Mouse (Mus musculus): Measurements from ENCODE around the gene Dscaml1.

Gene Dscaml1

DNA sequence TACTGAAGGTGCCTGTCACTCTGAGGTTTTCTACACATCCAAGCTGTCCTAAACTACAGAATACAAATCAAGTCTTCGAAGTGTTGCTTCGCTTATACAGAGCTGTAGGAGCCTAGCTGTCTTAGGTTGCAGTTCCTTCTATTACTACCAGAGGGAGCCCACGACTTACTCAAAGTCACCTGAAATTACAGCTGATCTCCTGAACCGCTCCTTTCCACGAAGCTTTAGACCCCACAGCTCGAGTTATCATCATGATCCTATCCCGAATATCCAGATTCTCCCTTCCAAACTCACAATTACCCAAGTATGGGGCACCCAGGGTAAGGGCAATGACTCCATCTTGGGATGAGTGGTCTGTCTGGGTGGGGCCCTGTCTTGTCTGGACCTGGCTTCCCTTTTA is 14.6 kb upstream of the Dscaml1 start:
- DNase-seq (ENCODE audit: low spot score in 2 of 2): no peak

- peak; percentile 64 to 93 for DNase-seq (ENCODE audit: low spot score in 2 of 2)
These were observed 14.1 kb upstream of the Dscaml1 start for GRCm38 (mm10) chr9:45412287-45412686.

GRCm38 (mm10) chr9:45412700-45413477 is 13.5 kb upstream of the Dscaml1 start:
- DNase-seq (ENCODE audit: low spot score in 2 of 2): no peak

GRCm38 (mm10) chr9:45413478-45414140 is 12.8 kb upstream of the Dscaml1 start:
- DNase-seq (ENCODE audit: low spot score in 2 of 2): no peak

- DNase-seq (ENCODE audit: low spot score in 2 of 2): no peak
These were observed 10.5 kb upstream of the Dscaml1 start for GRCm38 (mm10) chr9:45415912-45416311.

GRCm38 (mm10) chr9:45417245-45417644 is 9.2 kb upstream of the Dscaml1 start:
- peak in 1 of 2 experiments; percentile 38 for DNase-seq (ENCODE audit: low spot score in 2 of 2)

DNA sequence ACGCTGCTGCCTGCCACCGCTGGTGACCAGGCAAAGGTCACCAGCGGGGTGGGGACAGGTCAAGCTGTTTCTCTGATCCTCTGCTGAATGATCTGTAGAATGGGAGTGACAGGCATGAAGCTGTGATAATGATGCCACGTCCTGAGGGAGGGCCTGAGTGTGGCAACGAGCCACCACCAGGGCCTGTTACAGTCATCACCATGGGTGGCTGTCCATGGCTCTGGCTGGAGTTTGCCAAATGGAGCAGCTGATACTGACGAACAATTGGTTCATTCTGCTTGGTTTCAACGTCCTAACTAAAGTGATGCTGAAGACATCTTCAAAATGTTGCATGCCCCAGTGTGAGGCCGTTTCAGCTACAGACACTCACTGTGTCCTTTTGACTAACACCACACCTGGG is 8.2 kb upstream of the Dscaml1 start:
- DNase-seq (ENCODE audit: low spot score in 2 of 2): no peak

DNA sequence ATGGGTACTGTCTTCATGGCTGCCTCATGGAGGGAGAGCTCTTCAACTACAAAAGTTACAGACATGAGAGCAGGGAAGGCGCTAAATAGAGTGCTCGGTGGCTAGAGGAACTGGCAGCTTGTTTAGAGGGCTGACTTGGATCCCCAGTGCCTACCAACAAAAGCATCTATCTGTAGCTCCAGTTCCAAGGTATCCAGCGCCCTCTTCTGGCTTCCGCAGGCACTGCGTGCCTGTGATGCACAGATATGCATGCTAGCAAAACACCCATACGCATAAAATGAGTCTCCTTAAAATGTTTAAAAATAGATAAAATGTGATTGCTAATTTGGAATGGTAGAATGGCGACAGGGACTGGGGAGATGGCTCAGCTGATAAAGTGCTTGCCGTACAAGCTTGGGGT is 5.2 kb upstream of the Dscaml1 start:
- no peak for DNase-seq (ENCODE audit: low spot score in 2 of 2)

GRCm38 (mm10) chr9:45422761-45423298 is 3.6 kb upstream of the Dscaml1 start:
- DNase-seq (ENCODE audit: low spot score in 2 of 2): no peak

DNA sequence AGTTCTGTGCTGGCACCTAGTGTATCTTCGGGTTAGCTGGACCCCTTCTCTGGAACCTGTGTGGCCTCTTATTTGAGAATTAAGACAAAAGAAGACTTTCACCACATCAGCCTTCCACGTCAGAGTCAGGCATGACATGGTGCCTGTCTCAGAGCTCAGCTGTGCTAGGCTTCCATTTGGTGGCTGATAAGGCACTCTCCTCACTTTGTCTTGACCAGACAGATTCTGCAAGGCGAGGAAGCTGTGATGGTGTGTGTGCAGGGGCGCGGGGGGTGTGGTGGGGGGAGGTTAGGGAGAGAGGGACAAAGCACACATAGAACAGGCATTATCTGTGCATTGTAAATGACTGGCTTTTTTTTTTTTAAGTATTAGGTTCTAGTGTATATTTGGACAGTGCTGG is 3.0 kb downstream of the Dscaml1 start:
- no peak for DNase-seq (ENCODE audit: low spot score in 2 of 2)

DNA sequence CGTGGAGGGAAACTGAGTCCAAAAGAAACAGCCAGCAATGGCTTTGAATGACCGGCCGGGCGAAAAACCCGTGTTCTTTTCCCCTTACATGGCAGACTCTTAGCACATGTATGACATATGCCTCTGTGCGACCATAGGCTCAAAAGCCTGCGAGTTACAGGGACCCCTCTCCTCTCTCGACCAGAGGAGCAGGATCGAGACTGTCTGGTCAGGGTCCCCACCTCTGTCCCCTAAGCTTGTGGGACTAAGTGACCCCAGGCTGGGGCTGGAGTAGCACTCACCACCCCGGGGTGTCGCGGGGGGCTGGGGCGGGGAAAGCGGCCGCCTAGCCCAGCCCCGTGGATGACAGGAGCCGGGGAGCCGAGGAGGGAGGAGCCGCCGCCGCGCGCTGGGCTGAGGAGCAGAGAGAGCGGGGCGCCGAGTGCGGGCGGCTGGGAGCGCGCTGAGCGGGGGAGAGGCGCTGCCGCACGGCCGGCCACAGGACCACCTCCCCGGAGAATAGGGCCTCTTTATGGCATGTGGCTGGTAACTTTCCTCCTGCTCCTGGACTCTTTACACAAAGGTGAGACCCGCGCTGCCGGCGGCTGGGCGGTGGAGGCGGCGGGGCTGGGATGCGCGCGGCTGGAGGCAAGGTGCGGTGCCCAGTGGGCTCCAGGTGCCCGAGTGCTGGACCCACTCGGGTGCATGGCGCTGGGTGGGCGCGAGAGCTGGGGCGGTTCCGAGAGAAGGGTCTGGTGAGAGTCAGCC is 3.7 kb downstream of the Dscaml1 start:
- DNase-seq (ENCODE audit: low spot score in 2 of 2): no peak

- DNase-seq (ENCODE audit: low spot score in 2 of 2): no peak
These were observed 4.2 kb downstream of the Dscaml1 start for GRCm38 (mm10) chr9:45430698-45430959.

DNA sequence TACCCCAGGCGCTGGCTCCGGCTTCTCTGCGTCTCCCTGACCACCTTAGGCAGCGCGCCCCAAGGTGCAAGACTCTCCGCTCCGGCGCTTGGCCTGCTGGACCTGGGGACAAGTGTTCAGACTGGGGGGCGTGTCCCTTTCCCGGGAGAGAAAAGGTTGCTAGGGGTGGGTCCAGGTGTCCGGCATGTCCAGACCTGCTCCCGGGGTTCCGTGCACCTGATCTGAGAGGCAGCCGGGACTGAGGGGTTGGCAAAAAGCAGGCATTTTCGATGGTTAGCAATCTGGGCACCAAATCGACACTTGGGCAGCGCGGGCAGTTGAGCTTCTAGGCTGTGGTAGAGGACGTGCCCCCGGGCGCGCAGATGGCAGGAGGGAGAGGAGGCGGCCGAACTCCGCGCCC is 4.7 kb downstream of the Dscaml1 start:
- no peak for DNase-seq (ENCODE audit: low spot score in 2 of 2)

DNA sequence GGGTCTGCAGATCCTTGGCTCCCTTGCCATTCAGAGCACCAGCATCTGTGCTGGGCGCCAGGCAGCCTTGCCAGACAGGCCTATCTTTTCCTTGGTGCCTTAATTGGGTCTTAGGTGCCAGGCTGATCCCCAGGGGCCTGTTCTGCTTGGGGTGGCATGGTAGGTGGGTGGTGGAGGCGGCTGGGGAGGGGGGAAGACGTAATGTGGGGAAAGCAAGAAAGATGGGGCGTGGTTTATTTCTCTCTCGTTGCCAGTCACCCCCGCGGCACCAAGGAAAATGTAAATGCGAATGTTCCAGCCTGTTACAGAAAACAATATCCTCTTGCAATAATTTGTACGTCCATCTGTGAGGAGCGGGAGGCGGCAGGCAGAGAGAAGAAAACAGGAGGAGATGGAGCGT is 6.2 kb downstream of the Dscaml1 start:
- DNase-seq (ENCODE audit: low spot score in 2 of 2): no peak

- no peak for DNase-seq (ENCODE audit: low spot score in 2 of 2)
These were observed 6.7 kb downstream of the Dscaml1 start for GRCm38 (mm10) chr9:45433119-45433518.

GRCm38 (mm10) chr9:45434171-45434570 is 7.7 kb downstream of the Dscaml1 start:
- DNase-seq (ENCODE audit: low spot score in 2 of 2): no peak

DNA sequence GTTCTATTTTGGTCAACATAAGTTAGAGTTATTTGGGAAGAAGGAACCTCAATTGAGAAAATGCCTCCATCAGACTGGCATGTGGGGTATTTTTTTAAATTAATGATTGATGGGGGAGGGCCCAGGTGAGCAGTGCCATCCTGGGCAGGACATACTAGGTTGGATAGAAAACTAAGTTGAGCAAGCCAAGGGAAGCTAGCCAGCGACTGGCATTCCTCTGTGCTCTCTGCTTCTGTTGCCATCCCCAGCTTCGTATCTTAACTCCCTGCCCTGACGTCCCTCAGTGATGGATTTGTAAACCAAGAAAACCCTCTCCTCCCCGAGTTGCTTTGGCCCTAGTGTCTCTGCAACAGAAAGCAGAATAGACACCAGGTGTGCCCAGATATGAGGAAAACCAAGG is 12.6 kb downstream of the Dscaml1 start:
- DNase-seq (ENCODE audit: low spot score in 2 of 2): no peak

- no peak for DNase-seq (ENCODE audit: low spot score in 2 of 2)
These were observed 13.8 kb downstream of the Dscaml1 start for GRCm38 (mm10) chr9:45440083-45440784.

DNA sequence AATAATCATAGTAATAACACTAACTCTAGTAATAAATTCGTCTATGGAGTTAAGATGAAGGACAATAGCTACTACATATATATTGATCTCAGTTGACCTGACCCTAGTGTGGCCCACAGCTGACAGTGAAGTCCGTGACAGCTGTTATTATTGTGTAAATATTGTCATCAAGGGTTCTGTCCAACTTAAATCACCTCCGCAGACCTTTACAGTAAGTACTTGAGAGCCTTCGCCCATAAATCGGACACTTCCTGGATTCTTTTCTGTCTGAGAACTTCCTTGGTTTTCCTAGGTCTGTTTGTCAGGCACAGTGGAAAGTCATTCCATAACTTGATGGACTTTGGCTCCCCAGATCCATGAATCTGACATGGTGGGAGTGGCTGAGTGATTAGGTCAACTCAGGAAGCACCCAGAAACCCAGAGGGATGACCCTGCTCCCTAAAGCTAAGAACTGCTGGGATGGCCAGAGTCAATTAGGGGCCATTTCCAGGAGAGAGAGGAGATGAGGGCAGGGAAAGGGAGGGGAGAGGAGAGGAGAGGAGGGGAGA is 17.9 kb downstream of the Dscaml1 start:
- no peak for DNase-seq (ENCODE audit: low spot score in 2 of 2)

DNA sequence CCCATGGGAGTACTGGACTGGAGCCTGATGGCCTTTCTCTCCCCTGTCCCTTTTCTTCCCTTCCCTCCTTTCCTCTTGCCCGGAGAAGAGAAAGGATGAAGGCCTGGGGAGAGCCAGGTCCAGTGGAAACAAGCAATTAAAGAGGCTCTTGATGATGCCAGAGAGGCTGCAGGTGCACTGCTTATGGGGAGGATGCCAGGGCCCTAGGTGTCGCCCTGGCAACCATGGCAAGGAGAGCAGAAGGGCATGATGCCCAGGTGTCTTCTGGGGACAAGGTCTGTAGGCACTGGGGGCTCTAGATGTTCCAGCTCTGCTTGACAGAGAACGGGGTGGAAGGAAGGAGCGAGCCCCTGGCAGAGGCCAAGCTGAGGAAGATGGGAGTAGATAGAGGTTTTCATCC is 23.2 kb downstream of the Dscaml1 start:
- no peak for DNase-seq (ENCODE audit: low spot score in 2 of 2)

DNA sequence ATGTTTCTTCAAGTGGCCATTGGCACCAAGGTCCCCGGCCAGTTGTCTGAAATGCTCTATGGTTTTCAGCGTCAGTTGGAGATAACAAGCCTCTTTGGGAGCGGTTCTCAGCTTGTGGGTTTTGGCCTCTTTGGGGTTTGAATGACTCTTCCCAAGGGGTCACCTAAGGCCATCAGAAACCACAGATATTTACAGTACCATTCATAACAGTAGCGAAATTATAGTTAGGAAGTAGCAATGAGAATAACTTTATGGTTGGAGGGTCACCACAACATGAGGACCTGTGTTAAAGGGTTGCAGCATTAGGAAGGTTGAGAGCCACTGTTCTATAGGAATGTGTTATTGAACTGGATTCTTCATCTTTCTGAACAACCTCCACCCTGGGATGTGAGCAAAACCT is 24.9 kb downstream of the Dscaml1 start:
- no peak for DNase-seq (ENCODE audit: low spot score in 2 of 2)

GRCm38 (mm10) chr9:45454032-45454431 is 27.6 kb downstream of the Dscaml1 start:
- DNase-seq (ENCODE audit: low spot score in 2 of 2): no peak

All from urinary bladder, adult 18-20 months (tissue).